Mouse (Mus musculus): ENCODE measurements around the gene Nsun2.

DNA sequence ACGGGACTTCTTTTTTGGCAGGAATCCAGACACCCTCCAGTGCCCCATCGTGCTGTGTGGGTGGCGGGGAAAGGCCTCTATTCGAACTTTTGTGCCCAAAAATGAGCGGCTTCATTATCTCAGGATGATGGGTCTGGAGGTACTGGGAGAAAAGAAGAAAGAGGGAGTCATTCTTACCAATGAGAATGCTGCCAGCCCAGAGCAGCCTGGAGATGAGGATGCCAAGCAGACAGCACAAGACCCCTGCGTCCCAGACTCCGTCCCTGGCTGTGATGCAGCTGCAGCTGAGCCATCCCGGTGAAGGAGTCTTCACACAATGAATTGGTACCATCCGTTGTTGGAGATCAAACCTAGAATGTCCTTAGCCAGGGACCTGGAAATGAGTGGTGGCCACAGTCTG lies 100.0 kb downstream of the Nsun2 start:
- TF ChIP-seq GATA1 (IDR thresholded peaks at IDR 0.05; ENCODE audit: low read length) (no peak), TAL1 (IDR thresholded peaks at IDR 0.05; ENCODE audit: low read length) (no peak)
